Mouse (Mus musculus) ES-E14 (cell line): ENCODE results near the gene Popdc2.

ENCODE experiments used
- CHD2 ChIP-seq: IDR thresholded peaks from 2 replicates; pipeline ENCODE4 v1.6.1; 2014; ENCODE audit warnings: mild to moderate bottlenecking, low read depth, low read length, inconsistent platforms
- ZC3H11A ChIP-seq: IDR thresholded peaks from 2 replicates; pipeline ENCODE4 v1.6.1; 2012; ENCODE audit warnings: low read depth, mild to moderate bottlenecking, inconsistent platforms, low read length, borderline replicate concordance
- ZNF384 ChIP-seq: IDR thresholded peaks from 2 replicates; pipeline ENCODE4 v1.6.1; 2012; ENCODE audit warnings: low read depth, low read length, inconsistent platforms

DNA sequence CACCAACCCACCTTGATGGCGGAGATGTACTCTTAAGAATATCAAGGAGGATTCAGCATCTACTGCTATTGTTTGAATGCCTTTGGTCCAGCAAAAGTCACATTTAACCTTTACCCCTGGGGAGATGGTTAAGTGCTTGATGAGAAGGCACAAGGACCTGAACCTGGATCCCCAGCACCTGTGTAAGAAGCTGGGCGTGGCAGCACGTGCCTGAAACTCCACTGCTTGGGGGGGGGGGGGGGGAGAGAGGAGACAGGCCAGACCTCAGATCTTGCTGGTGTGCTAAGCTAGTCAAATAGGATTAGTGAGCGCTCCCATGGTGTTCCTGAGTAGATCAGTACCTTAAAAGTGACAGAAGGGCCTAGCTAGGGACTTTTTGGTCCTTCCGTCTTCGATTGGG lies 39.5 kb downstream of the Popdc2 start:
- TF ChIP-seq CHD2, result no peak
- no peak for TF ChIP-seq ZC3H11A
- no peak for TF ChIP-seq ZNF384
